Mouse (Mus musculus): ENCODE results near the gene Baiap2l1. TPM values are rescaled to one million over a fixed set of nuclear protein-coding genes. Genes with fewer than 3 reads are reported as not detected.

Gene Baiap2l1
- polyA plus RNA-seq, 1 experiment from 2014 or later, result 3.2 TPM

DNA sequence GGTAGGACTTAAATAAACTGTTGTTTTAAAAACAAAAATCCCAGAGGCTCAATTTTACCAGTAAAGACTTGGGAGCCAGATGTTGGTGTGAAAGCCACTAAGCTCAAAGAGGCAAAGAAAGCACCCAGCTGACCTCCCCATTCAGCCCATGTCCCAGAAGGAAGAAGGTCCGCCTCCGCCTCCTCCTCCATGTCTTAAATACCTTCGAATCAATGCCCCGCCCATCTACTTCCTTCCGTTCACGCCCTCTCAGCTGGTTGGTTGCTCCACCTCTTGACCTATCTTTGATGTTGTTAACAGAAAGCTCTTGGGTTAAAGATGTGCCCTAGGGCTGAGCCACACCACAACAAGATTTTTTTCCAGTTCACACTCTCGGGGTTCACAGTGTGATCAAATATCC is 127.7 kb downstream of the Baiap2l1 start:
- no peak for ATAC-seq (ENCODE audit: low FRiP score)
- no peak overlapping the region for H3K27ac ChIP-seq (ENCODE audit: low read depth, low read length)
- no peak for DNase-seq (ENCODE audit: low spot score)
- H3K4me1 ChIP-seq (replicated peaks; ENCODE audit: control insufficient read depth, insufficient read depth, low read length), result no peaks in the 10 kb centered on the region
- H3K9me3 ChIP-seq (ENCODE audit: control insufficient read depth, low read length), result no peaks in the 10 kb centered on the region
- no peak overlapping the region for H3K4me2 ChIP-seq (replicated peaks; ENCODE audit: low read depth, low read length)
- H3K36me3 ChIP-seq (ENCODE audit: control insufficient read depth, insufficient read depth, low read length), result no peaks in the 10 kb centered on the region
- no peaks in the 10 kb centered on the region for H3K27me3 ChIP-seq (ENCODE audit: control insufficient read depth, insufficient read depth, low read length)
- no peak overlapping the region for H3K4me3 ChIP-seq (ENCODE audit: low read depth, low read length)
- WGBS, result 88% methylated on average over 7 of the region's 7 CpGs
- H3K9ac ChIP-seq (ENCODE audit: low read depth, low read length), result no peak overlapping the region

DNA sequence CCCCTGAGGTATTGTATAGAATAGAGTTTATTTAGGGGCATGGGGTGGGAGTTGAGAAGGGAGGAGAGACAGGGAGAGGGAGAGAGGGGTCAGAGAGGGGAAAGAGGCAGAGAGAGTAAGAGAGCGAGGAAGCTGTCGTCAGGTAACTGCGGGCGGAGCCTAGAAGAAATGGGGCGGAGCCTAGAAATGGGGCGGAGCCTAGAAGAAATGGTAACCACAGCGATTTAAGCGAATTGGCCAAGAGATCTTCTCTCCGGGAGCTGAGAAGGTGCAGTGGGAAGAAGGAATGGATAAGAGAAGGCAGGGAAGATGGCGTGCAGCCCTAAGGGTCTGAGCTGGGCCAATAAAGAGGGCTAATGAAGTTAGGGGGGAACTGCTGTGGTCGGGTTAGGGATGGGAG is 131.7 kb downstream of the Baiap2l1 start:
- ATAC-seq (ENCODE audit: low FRiP score) (no peak), DNase-seq (ENCODE audit: low spot score) (no peak)
- H3K4me1 ChIP-seq (replicated peaks; ENCODE audit: control insufficient read depth, insufficient read depth, low read length), result peaks cover 5% of the 10 kb centered on the region
- H3K9ac ChIP-seq (ENCODE audit: low read depth, low read length), result no peak overlapping the region
- H3K27ac ChIP-seq (ENCODE audit: low read depth, low read length), result no peak overlapping the region
- 24% methylated on average over 11 of the region's 11 CpGs for WGBS
- H3K4me3 ChIP-seq (ENCODE audit: low read depth, low read length), result no peak overlapping the region
- H3K36me3 ChIP-seq (ENCODE audit: control insufficient read depth, insufficient read depth, low read length), result no peaks in the 10 kb centered on the region
- no peak overlapping the region for H3K4me2 ChIP-seq (replicated peaks; ENCODE audit: low read depth, low read length)
- no peaks in the 10 kb centered on the region for H3K27me3 ChIP-seq (ENCODE audit: control insufficient read depth, insufficient read depth, low read length)
- H3K9me3 ChIP-seq (ENCODE audit: control insufficient read depth, low read length), result no peaks in the 10 kb centered on the region

DNA sequence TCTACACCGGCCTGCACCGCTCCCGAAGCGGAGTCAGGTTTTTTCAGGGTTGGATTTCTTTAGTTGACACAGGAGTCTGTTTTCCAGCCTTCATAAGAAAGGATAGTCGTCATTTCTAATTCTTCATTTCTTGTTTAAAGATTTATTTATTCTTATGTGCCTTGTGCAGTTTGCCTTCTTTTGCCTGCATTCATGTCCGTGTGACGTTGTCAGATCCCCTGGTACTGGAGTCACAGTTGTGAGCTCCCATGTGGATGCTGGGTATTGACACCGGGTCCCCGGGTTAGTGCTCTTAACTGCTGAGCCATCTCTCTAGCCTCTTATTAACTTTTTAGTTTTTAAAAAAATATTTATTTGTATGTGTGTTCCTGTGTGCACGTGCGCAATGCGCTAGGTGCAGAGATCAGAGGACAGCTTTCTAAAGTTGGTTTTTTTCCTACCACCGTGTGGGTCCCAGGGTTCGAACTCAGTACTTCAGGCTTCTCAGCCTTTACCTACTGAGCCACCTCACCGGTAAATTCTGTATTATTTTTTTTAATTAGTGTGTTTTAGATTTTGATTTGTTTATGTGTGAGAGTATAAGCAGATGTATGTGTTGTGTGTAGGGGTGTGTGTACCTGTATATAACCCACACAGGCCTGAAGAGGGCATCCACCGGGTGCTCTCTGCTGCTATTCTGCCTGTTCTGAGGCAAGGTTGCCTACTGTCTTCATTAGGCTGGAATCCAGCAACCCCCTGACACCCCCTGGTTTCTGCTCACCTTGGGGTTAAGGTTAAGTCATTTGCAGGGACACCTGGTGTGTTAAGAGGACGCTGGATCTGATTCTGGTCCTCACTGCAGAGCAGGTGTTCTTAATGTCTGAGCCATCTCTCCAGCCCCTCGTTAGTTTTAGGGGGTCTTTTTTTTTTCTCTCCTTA is 133.8 kb downstream of the Baiap2l1 start:
- no peaks in the 10 kb centered on the region for H3K27me3 ChIP-seq (ENCODE audit: control insufficient read depth, insufficient read depth, low read length)
- WGBS, result 29% methylated on average over 18 of the region's 18 CpGs
- DNase-seq (ENCODE audit: low spot score) (no peak), ATAC-seq (ENCODE audit: low FRiP score) (peak; percentile 48)
- H3K4me1 ChIP-seq (replicated peaks; ENCODE audit: control insufficient read depth, insufficient read depth, low read length), result peaks cover 5% of the 10 kb centered on the region
- H3K9ac ChIP-seq (ENCODE audit: low read depth, low read length), result peak overlapping the region; percentile 63
- H3K4me2 ChIP-seq (replicated peaks; ENCODE audit: low read depth, low read length), result peak overlapping the region; percentile 50
- H3K4me3 ChIP-seq (ENCODE audit: low read depth, low read length), result peak overlapping the region; percentile 75
- no peaks in the 10 kb centered on the region for H3K36me3 ChIP-seq (ENCODE audit: control insufficient read depth, insufficient read depth, low read length)
- H3K9me3 ChIP-seq (ENCODE audit: control insufficient read depth, low read length), result no peaks in the 10 kb centered on the region
- peak overlapping the region; percentile 40; the same call in 1 of the 2 replicates for H3K27ac ChIP-seq (ENCODE audit: low read depth, low read length)

- Histone ChIP-seq H3K27ac (ENCODE audit: low read depth, low read length) (peak within 1 kb of the TSS; percentile 40), H3K9me3 (ENCODE audit: control insufficient read depth, low read length) (no peaks in the 10 kb centered on the region), H3K9ac (ENCODE audit: low read depth, low read length) (peak within 1 kb of the TSS; percentile 63), H3K27me3 (ENCODE audit: control insufficient read depth, insufficient read depth, low read length) (no peaks in the 10 kb centered on the region), H3K4me1 (replicated peaks; ENCODE audit: control insufficient read depth, insufficient read depth, low read length) (peaks cover 5% of the 10 kb centered on the region), H3K4me2 (replicated peaks; ENCODE audit: low read depth, low read length) (peak within 1 kb of the TSS; percentile 83), H3K4me3 (ENCODE audit: low read depth, low read length) (peak within 1 kb of the TSS; percentile 75), H3K36me3 (ENCODE audit: control insufficient read depth, insufficient read depth, low read length) (no peaks in the 10 kb centered on the region)
- ATAC-seq (ENCODE audit: low FRiP score) (peak; percentile 97), DNase-seq (ENCODE audit: low spot score) (peak; percentile 94)
- WGBS, result under 1% methylated on average over 36 of the region's 37 CpGs
Observed at GRCm38 (mm10) chr5:144223503-144223862, 134.4 kb downstream of the Baiap2l1 start, which contains the start of gene Tecpr1. Tecpr1 (minus strand) TSS chr5:144223615.

DNA sequence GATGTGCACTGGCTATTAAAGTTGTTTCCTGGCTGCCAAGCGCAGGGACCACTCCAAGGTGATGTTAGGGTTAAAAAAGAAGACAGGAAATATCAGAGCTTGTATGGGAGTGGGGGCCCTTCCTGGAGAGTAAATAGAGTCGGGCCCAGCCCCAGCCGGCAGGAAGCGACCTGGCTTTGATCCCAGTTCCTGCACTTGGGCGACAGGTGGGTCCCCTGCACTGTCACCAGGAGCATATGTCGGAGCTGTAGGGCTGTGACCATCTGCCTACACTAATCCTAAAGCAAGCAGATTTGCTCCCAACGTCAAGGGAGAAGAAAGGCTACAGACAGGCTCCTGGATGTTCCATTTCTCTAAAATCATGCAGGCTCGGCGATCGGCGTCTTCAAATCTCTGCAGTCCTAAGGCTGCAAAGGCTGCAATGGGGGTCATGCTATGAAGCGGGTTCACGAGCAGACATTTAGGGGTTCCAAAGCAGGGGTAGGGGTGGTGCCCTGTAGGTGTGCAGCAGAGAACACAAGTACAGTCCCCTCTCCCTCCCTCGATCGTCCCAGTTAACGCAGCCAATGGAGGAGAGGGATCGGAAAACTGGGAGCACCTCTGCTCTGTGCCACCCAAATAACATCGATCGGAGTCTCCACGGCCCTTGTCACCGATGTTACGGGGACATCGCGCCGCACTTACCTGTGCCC is 135.0 kb downstream of the Baiap2l1 start:
- Histone ChIP-seq H3K4me3 (ENCODE audit: low read depth, low read length) (peak overlapping the region; percentile 75), H3K4me1 (replicated peaks; ENCODE audit: control insufficient read depth, insufficient read depth, low read length) (peaks cover 5% of the 10 kb centered on the region), H3K27ac (ENCODE audit: low read depth, low read length) (peak overlapping the region; percentile 24), H3K9ac (ENCODE audit: low read depth, low read length) (peak overlapping the region; percentile 63), H3K27me3 (ENCODE audit: control insufficient read depth, insufficient read depth, low read length) (no peaks in the 10 kb centered on the region), H3K9me3 (ENCODE audit: control insufficient read depth, low read length) (no peaks in the 10 kb centered on the region), H3K36me3 (ENCODE audit: control insufficient read depth, insufficient read depth, low read length) (no peaks in the 10 kb centered on the region), H3K4me2 (replicated peaks; ENCODE audit: low read depth, low read length) (peak overlapping the region; percentile 83)
- DNase-seq (ENCODE audit: low spot score) (no peak), ATAC-seq (ENCODE audit: low FRiP score) (peak; percentile 73)
- 4% methylated on average over 25 of the region's 25 CpGs for WGBS

DNA sequence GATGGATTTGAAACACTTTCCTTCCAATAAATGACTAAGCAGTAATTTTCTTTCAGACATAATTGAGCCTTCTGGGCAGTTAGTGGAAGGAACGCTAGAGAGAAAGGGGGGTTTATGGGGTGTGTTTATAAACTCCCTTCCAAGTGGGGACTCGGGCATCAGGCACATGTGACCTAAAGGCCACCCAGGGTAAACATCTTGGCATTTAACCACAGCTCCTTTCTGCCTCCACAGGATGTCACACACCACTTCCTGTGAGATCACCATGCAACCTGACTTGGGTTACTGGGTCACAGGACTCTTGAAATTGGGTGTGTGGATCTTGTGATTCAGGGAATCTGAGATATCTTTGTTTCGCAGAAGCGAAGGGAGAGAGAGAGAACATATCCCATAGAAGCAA is 136.6 kb downstream of the Baiap2l1 start:
- no peaks in the 10 kb centered on the region for H3K27me3 ChIP-seq (ENCODE audit: control insufficient read depth, insufficient read depth, low read length)
- no peaks in the 10 kb centered on the region for H3K9me3 ChIP-seq (ENCODE audit: control insufficient read depth, low read length)
- no peak for ATAC-seq (ENCODE audit: low FRiP score)
- no peak for DNase-seq (ENCODE audit: low spot score)
- H3K4me2 ChIP-seq (replicated peaks; ENCODE audit: low read depth, low read length), result no peak overlapping the region
- H3K4me1 ChIP-seq (replicated peaks; ENCODE audit: control insufficient read depth, insufficient read depth, low read length), result peaks cover 5% of the 10 kb centered on the region
- H3K4me3 ChIP-seq (ENCODE audit: low read depth, low read length), result no peak overlapping the region
- WGBS, result 77% methylated on average over 4 of the region's 4 CpGs
- H3K9ac ChIP-seq (ENCODE audit: low read depth, low read length), result no peak overlapping the region
- H3K27ac ChIP-seq (ENCODE audit: low read depth, low read length), result no peak overlapping the region
- H3K36me3 ChIP-seq (ENCODE audit: control insufficient read depth, insufficient read depth, low read length), result no peaks in the 10 kb centered on the region

DNA sequence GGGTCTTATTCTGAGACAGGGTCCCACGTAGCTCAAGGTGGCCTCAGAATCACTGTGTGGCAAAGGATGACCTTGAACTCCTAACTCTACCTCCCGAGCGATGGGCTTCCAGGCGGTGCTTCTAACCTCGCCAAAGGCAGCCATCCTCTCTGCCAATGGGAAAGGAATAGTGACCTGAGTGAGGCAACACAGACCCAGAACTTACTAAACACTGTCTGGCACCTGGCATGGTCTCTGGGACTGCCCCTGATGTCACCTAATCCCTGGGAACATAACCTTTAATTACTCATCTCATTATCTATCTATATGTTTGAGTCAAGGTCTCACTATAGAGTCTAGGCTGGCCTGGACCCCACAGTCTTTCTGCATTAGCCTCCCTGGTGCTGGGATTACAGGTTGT is 138.0 kb downstream of the Baiap2l1 start:
- DNase-seq (ENCODE audit: low spot score), result no peak

DNA sequence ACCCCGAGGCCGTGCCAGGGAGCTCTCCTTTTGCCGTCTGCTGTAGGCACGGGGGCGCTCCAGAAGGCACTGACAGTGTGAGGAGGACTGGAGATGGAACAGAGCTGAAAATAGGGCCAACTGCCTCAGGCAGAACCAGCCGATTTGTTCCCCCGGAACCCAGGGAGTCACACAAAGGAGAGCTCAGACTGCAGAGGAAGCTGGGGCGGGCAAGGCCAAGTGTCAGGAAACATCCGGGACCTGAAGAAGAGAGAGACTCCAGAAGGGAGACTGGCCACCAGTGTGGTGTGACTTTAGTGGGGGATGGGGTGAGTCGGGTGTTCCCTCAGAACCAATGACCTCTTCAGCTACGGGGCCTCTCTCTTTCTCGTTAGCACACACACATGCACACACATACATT is 138.6 kb downstream of the Baiap2l1 start:
- DNase-seq (ENCODE audit: low spot score) (no peak), ATAC-seq (ENCODE audit: low FRiP score) (no peak)
- Histone ChIP-seq H3K27me3 (ENCODE audit: control insufficient read depth, insufficient read depth, low read length) (no peaks in the 10 kb centered on the region), H3K4me2 (replicated peaks; ENCODE audit: low read depth, low read length) (no peak overlapping the region), H3K4me1 (replicated peaks; ENCODE audit: control insufficient read depth, insufficient read depth, low read length) (peaks cover 5% of the 10 kb centered on the region), H3K9me3 (ENCODE audit: control insufficient read depth, low read length) (no peaks in the 10 kb centered on the region), H3K36me3 (ENCODE audit: control insufficient read depth, insufficient read depth, low read length) (no peaks in the 10 kb centered on the region), H3K4me3 (ENCODE audit: low read depth, low read length) (no peak overlapping the region), H3K9ac (ENCODE audit: low read depth, low read length) (no peak overlapping the region), H3K27ac (ENCODE audit: low read depth, low read length) (no peak overlapping the region)
- 71% methylated on average over 12 of the region's 12 CpGs for WGBS

More for the DNA sequence above, 138.0 kb downstream of the Baiap2l1 start:
- Histone ChIP-seq H3K9me3 (ENCODE audit: control insufficient read depth, low read length) (no peaks in the 10 kb centered on the region), H3K4me1 (replicated peaks; ENCODE audit: control insufficient read depth, insufficient read depth, low read length) (peaks cover 5% of the 10 kb centered on the region), H3K27me3 (ENCODE audit: control insufficient read depth, insufficient read depth, low read length) (no peaks in the 10 kb centered on the region), H3K27ac (ENCODE audit: low read depth, low read length) (no peak overlapping the region), H3K4me2 (replicated peaks; ENCODE audit: low read depth, low read length) (no peak overlapping the region), H3K9ac (ENCODE audit: low read depth, low read length) (no peak overlapping the region), H3K4me3 (ENCODE audit: low read depth, low read length) (no peak overlapping the region), H3K36me3 (ENCODE audit: control insufficient read depth, insufficient read depth, low read length) (no peaks in the 10 kb centered on the region)
- WGBS, result 85% methylated on average over 5 of the region's 5 CpGs
- ATAC-seq (ENCODE audit: low FRiP score), result no peak

Data from hindbrain, embryonic 11.5 days (tissue).